Mouse (Mus musculus): Measurements from ENCODE around the gene Abtb2.

GRCm38 (mm10) chr2:103747891-103748290, 181.8 kb downstream of the Abtb2 start:
- TF ChIP-seq TCF12 (IDR thresholded peaks at IDR 0.05; ENCODE audit: insufficient read depth, poor library complexity, severe bottlenecking) = no peak
- TF ChIP-seq POLR2A (IDR thresholded peaks at IDR 0.05; ENCODE audit: insufficient read length, low read depth) = no peak
- TF ChIP-seq POLR2AphosphoS2 (IDR thresholded peaks at IDR 0.05; ENCODE audit: insufficient read length, low read depth) = no peak
- no peak for TF ChIP-seq MAX (IDR thresholded peaks at IDR 0.05; ENCODE audit: low read depth)
- no peak for TF ChIP-seq MYOD1 (IDR thresholded peaks at IDR 0.05; ENCODE audit: control insufficient read depth in 1 of 3, insufficient read length in 2 of 3, low read depth in 2 of 3)
